18 mouse cellular contexts compared by ENCODE assay signal in the genomic region with DNA sequence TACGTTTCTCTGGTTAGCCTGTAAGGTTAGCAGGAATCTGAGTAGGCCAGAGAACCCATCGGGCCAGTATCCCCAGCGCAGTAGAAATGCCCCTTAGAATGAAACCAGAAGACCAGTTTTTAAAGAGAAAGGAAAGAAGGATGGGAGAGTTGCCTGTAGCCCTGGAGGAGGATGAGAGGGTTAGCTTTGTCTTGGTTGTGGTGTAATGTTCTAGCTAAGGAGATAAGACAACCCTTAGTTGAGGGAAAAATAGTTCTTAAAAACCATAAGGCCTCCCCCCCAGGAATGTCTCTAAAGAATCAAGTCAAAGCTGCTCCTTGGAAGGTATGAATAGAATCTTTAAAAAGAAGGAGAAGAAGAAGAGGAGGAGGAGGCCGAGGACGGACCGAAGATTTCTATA. TPM values are rescaled to one million over a fixed set of nuclear protein-coding genes. Genes with fewer than 3 reads are reported as not detected.
A peak's percentile ranks its signal among the peaks of the same experiment; 100 is the strongest.
DNase-seq lines count a peak whose midpoint lies in the region; ATAC-seq and TF ChIP-seq lines count a peak whose summit lies in the region.
"Had no signal": no experiment of that assay in that cellular context is flagged by ENCODE, and none has a peak within 500 bp of the region (broad histone marks: within the 10 kb centered on the region; RNA-seq: fewer than 3 reads in every experiment).

No protein-coding gene starts in this region.

- peak overlapping the region; percentile 71 for H3K4me3 ChIP-seq in kidney, embryonic 16.5 days (ENCODE audit: low read length)
- no peak overlapping the region for H3K4me3 ChIP-seq in embryonic fibroblast, embryonic 13.5 days (ENCODE audit: insufficient read depth, low read length)
- peak overlapping the region; percentile 43 for H3K4me3 ChIP-seq in hindbrain, embryonic 15.5 days
- peak overlapping the region; percentile 95 for H3K4me3 ChIP-seq in neural tube, embryonic 14.5 days (ENCODE audit: low read depth, low read length)
- H3K4me3 ChIP-seq: heart, embryonic 15.5 days; limb, embryonic 12.5 days had no signal

- H3K9me3 ChIP-seq in kidney, embryonic 16.5 days (ENCODE audit: low read length), result no peaks in the 10 kb centered on the region
- no peaks in the 10 kb centered on the region for H3K9me3 ChIP-seq in hindbrain, embryonic 15.5 days
- no peaks in the 10 kb centered on the region for H3K9me3 ChIP-seq in neural tube, embryonic 14.5 days (ENCODE audit: control insufficient read depth, low read length)
- H3K9me3 ChIP-seq: heart, embryonic 15.5 days; limb, embryonic 12.5 days had no signal

- intact Hi-C loops in left cerebral cortex, postnatal 14 days (cut with DNase I), result no loop called here
- intact Hi-C loops in gastrocnemius, postnatal 14 days (cut with DNase I; ENCODE audit: low total_unique reads), result no loop called here

- no peak for ATAC-seq in kidney, embryonic 16.5 days (ENCODE audit: low FRiP score, low TSS enrichment)
- ATAC-seq in hindbrain, embryonic 15.5 days (ENCODE audit: low FRiP score, low read depth), result no peak
- ATAC-seq in neural tube, embryonic 14.5 days (ENCODE audit: low read depth), result no peak

- peak overlapping the region; percentile 99 for H3K27ac ChIP-seq in kidney, embryonic 16.5 days (ENCODE audit: low read length)
- peak overlapping the region; percentile 70; the same call in 1 of the 2 replicates for H3K27ac ChIP-seq in embryonic fibroblast, embryonic 13.5 days (ENCODE audit: insufficient read depth, low read length)
- H3K27ac ChIP-seq in hindbrain, embryonic 15.5 days (replicated peaks), result peak overlapping the region; percentile 96
- peak overlapping the region; percentile 100 for H3K27ac ChIP-seq in neural tube, embryonic 14.5 days (ENCODE audit: low read depth, low read length)
- H3K27ac ChIP-seq: heart, embryonic 15.5 days; limb, embryonic 12.5 days had no signal

- no peak for TF ChIP-seq CTCF in embryonic fibroblast, embryonic 13.5 days (IDR thresholded peaks at IDR 0.05; ENCODE audit: borderline replicate concordance, insufficient read depth, low read length)

- no peak for DNase-seq in kidney, postnatal 14 days
- DNase-seq in left cerebral cortex, postnatal 14 days (ENCODE audit: low spot score in 2 of 2), result no peak
- DNase-seq in gastrocnemius, postnatal 14 days, result no peak
- DNase-seq in embryo, embryonic 9.5 days (ENCODE audit: extremely low spot score), result no peak
- DNase-seq: adrenal gland, postnatal 10 days; cerebellum, adult 9-11 months; kidney, adult 9 months; lung, postnatal 10 days; thymus, adult 18-20 months had no signal

- H3K4me1 ChIP-seq in kidney, embryonic 16.5 days (ENCODE audit: insufficient read depth, low read length), result peaks cover 74% of the 10 kb centered on the region
- no peaks in the 10 kb centered on the region for H3K4me1 ChIP-seq in embryonic fibroblast, embryonic 13.5 days (ENCODE audit: control insufficient read depth, insufficient read depth, low read length)
- H3K4me1 ChIP-seq in hindbrain, embryonic 15.5 days (replicated peaks), result no peaks in the 10 kb centered on the region; the same call in 1 of the 2 replicates
- H3K4me1 ChIP-seq in neural tube, embryonic 14.5 days (ENCODE audit: control insufficient read depth, insufficient read depth, low read length), result peaks cover 62% of the 10 kb centered on the region

- no peaks in the 10 kb centered on the region; the same call in 1 of the 2 replicates for H3K36me3 ChIP-seq in kidney, embryonic 16.5 days (ENCODE audit: insufficient read depth, low read length)
- H3K36me3 ChIP-seq in hindbrain, embryonic 15.5 days, result no peaks in the 10 kb centered on the region
- H3K36me3 ChIP-seq in neural tube, embryonic 14.5 days (ENCODE audit: control insufficient read depth, insufficient read depth, low read length), result peaks cover 6% of the 10 kb centered on the region
- H3K36me3 ChIP-seq: heart, embryonic 15.5 days; limb, embryonic 12.5 days had no signal

- H3K9ac ChIP-seq in kidney, embryonic 16.5 days (replicated peaks; ENCODE audit: low read length), result peak overlapping the region; percentile 90
- peak overlapping the region; percentile 65 for H3K9ac ChIP-seq in hindbrain, embryonic 15.5 days
- peak overlapping the region; percentile 100 for H3K9ac ChIP-seq in neural tube, embryonic 14.5 days (replicated peaks; ENCODE audit: low read depth, low read length)
- H3K9ac ChIP-seq: heart, embryonic 15.5 days; limb, embryonic 12.5 days had no signal

- H3K4me2 ChIP-seq in kidney, embryonic 16.5 days (replicated peaks; ENCODE audit: low read depth, low read length), result peak overlapping the region; percentile 90
- H3K4me2 ChIP-seq in hindbrain, embryonic 15.5 days, result peak overlapping the region; percentile 59
- H3K4me2 ChIP-seq in neural tube, embryonic 14.5 days (ENCODE audit: low read depth, low read length), result peak overlapping the region; percentile 100
- H3K4me2 ChIP-seq: limb, embryonic 12.5 days; midbrain, embryonic 11.5 days had no signal

- no peak for TF ChIP-seq POLR2A in embryonic fibroblast, embryonic 13.5 days (IDR thresholded peaks at IDR 0.05; ENCODE audit: low read depth, low read length)

- 20% methylated on average over 6 of the region's 6 CpGs for WGBS in kidney, embryonic 16.5 days
- 5% methylated on average over 6 of the region's 6 CpGs for WGBS in hindbrain, embryonic 15.5 days
- WGBS in neural tube, embryonic 14.5 days, result 8% methylated on average over 6 of the region's 6 CpGs

- H3K27me3 ChIP-seq in kidney, embryonic 16.5 days (ENCODE audit: insufficient read depth, low read length), result no peaks in the 10 kb centered on the region
- peaks cover 53% of the 10 kb centered on the region for H3K27me3 ChIP-seq in hindbrain, embryonic 15.5 days
- H3K27me3 ChIP-seq in neural tube, embryonic 14.5 days (ENCODE audit: control insufficient read depth, insufficient read depth, low read length), result no peaks in the 10 kb centered on the region

RNA-seq across cellular contexts. Expression of gene Hoxb3, which starts 0.4 kb away (rescaled TPM):
- polyA plus RNA-seq in kidney, embryonic 16.5 days (2015; fragmentation: Nextera tagmentation; extraction: Ambion mirVana), result 3.7 and 4.3 TPM in 2 replicates
- 19.1 and 21.9 TPM in 2 replicates for polyA plus RNA-seq in embryonic fibroblast, embryonic 13.5 days (2011; ENCODE audit: insufficient read length, low read depth, missing spikeins)
- polyA plus RNA-seq in hindbrain, embryonic 15.5 days (2015; fragmentation: Nextera tagmentation; extraction: Ambion mirVana), result 12.8 and 13.2 TPM in 2 replicates
- 13.5 and 13.9 TPM in 2 replicates for polyA plus RNA-seq in neural tube, embryonic 14.5 days (2014; fragmentation: Nextera tagmentation; extraction: Ambion mirVana)
- total RNA-seq in left cerebral cortex, postnatal 14 days (2021), result not detected
- under 1 TPM; 0.66 to 0.80 TPM for total RNA-seq in gastrocnemius, postnatal 14 days (2021)
- total RNA-seq: layer of hippocampus, postnatal 25 days had no signal
- polyA plus RNA-seq: C2C12; midbrain, embryonic 11.5 days had no signal

RNA-seq across cellular contexts. Expression of gene Hoxb4, which starts 4.7 kb away (rescaled TPM):
- 4.1 and 6.2 TPM in 2 replicates for polyA plus RNA-seq in kidney, embryonic 16.5 days (2015; fragmentation: Nextera tagmentation; extraction: Ambion mirVana)
- 8.3 and 10.4 TPM in 2 replicates for polyA plus RNA-seq in embryonic fibroblast, embryonic 13.5 days (2011; ENCODE audit: insufficient read length, low read depth, missing spikeins)
- 3.5 and 3.8 TPM in 2 replicates for polyA plus RNA-seq in hindbrain, embryonic 15.5 days (2015; fragmentation: Nextera tagmentation; extraction: Ambion mirVana)
- 3.4 and 4.1 TPM in 2 replicates for polyA plus RNA-seq in neural tube, embryonic 14.5 days (2014; fragmentation: Nextera tagmentation; extraction: Ambion mirVana)
- total RNA-seq in left cerebral cortex, postnatal 14 days (2021), result not detected
- under 1 TPM; 0.51 to 0.53 TPM for total RNA-seq in gastrocnemius, postnatal 14 days (2021)
- total RNA-seq: layer of hippocampus, postnatal 25 days had no signal
- polyA plus RNA-seq: midbrain, embryonic 11.5 days had no signal

RNA-seq across cellular contexts. Expression of gene Hoxb5, which starts 19.6 kb away (rescaled TPM):
- polyA plus RNA-seq in kidney, embryonic 16.5 days (2015; fragmentation: Nextera tagmentation; extraction: Ambion mirVana), result 19.2 and 24.3 TPM in 2 replicates
- 4.1 and 5.9 TPM in 2 replicates for polyA plus RNA-seq in embryonic fibroblast, embryonic 13.5 days (2011; ENCODE audit: insufficient read length, low read depth, missing spikeins)
- polyA plus RNA-seq in hindbrain, embryonic 15.5 days (2015; fragmentation: Nextera tagmentation; extraction: Ambion mirVana), result 115 and 140 TPM in 2 replicates
- 49.1 and 52.4 TPM in 2 replicates for polyA plus RNA-seq in neural tube, embryonic 14.5 days (2014; fragmentation: Nextera tagmentation; extraction: Ambion mirVana)
- not detected for total RNA-seq in left cerebral cortex, postnatal 14 days (2021)
- under 1 TPM; 0.90 to 0.91 TPM for total RNA-seq in gastrocnemius, postnatal 14 days (2021)
- total RNA-seq: layer of hippocampus, postnatal 25 days had no signal
- polyA plus RNA-seq: C2C12; midbrain, embryonic 11.5 days had no signal

RNA-seq across cellular contexts. Expression of gene Hoxb2, which starts 27.6 kb away (rescaled TPM):
- 34.4 and 36.1 TPM in 2 replicates for polyA plus RNA-seq in kidney, embryonic 16.5 days (2015; fragmentation: Nextera tagmentation; extraction: Ambion mirVana)
- 6.6 and 11.0 TPM in 2 replicates for polyA plus RNA-seq in embryonic fibroblast, embryonic 13.5 days (2011; ENCODE audit: insufficient read length, low read depth, missing spikeins)
- polyA plus RNA-seq in hindbrain, embryonic 15.5 days (2015; fragmentation: Nextera tagmentation; extraction: Ambion mirVana), result 26.8 and 32.9 TPM in 2 replicates
- polyA plus RNA-seq in neural tube, embryonic 14.5 days (2014; fragmentation: Nextera tagmentation; extraction: Ambion mirVana), result 45.2 and 48.5 TPM in 2 replicates
- not detected for total RNA-seq in left cerebral cortex, postnatal 14 days (2021)
- 1 to 10 TPM in 1 of 2 experiments, under 1 TPM in 1; 0.51 to 1.1 TPM for total RNA-seq in gastrocnemius, postnatal 14 days (2021)
- total RNA-seq: layer of hippocampus, postnatal 25 days had no signal
- polyA plus RNA-seq: C2C12; midbrain, embryonic 11.5 days had no signal

RNA-seq across cellular contexts. Expression of gene Hoxb6, which starts 30.5 kb away (rescaled TPM):
- polyA plus RNA-seq in kidney, embryonic 16.5 days (2015; fragmentation: Nextera tagmentation; extraction: Ambion mirVana), result 50.3 and 55.7 TPM in 2 replicates
- 9.6 and 14.1 TPM in 2 replicates for polyA plus RNA-seq in embryonic fibroblast, embryonic 13.5 days (2011; ENCODE audit: insufficient read length, low read depth, missing spikeins)
- polyA plus RNA-seq in hindbrain, embryonic 15.5 days (2015; fragmentation: Nextera tagmentation; extraction: Ambion mirVana), result 52.1 and 66.7 TPM in 2 replicates
- 138 and 141 TPM in 2 replicates for polyA plus RNA-seq in neural tube, embryonic 14.5 days (2014; fragmentation: Nextera tagmentation; extraction: Ambion mirVana)
- not detected for total RNA-seq in left cerebral cortex, postnatal 14 days (2021)
- total RNA-seq in gastrocnemius, postnatal 14 days (2021), result under 1 TPM; 0.43 to 0.75 TPM
- total RNA-seq: layer of hippocampus, postnatal 25 days had no signal
- polyA plus RNA-seq: midbrain, embryonic 11.5 days had no signal
